Mouse (Mus musculus): ENCODE measurements at regions not wholly inside any gene's neighbourhood (a gene's known extent, or its start where the extent isn't known, plus 50 kb on each side); places are given as distances from the start of the nearest gene placed in this dataset.

GRCm38 (mm10) chr1:98171291-98171690 is 75.8 kb upstream of the Pam start:
- Histone ChIP-seq H3K36me3 (ENCODE audit: insufficient read depth, low read length) (no peaks in the 10 kb centered on the region), H3K9me3 (ENCODE audit: low read length) (no peaks in the 10 kb centered on the region), H3K27me3 (ENCODE audit: insufficient read depth, low read length) (no peaks in the 10 kb centered on the region), H3K9ac (replicated peaks; ENCODE audit: low read length) (no peak overlapping the region), H3K4me1 (ENCODE audit: insufficient read depth, low read length) (no peaks in the 10 kb centered on the region), H3K4me2 (replicated peaks; ENCODE audit: low read depth, low read length) (no peak overlapping the region), H3K4me3 (ENCODE audit: low read length) (no peak overlapping the region), H3K27ac (ENCODE audit: low read length) (no peak overlapping the region)
- WGBS = 86% methylated on average over 2 of the region's 2 CpGs
- ATAC-seq (ENCODE audit: low FRiP score, low TSS enrichment) = no peak

DNA sequence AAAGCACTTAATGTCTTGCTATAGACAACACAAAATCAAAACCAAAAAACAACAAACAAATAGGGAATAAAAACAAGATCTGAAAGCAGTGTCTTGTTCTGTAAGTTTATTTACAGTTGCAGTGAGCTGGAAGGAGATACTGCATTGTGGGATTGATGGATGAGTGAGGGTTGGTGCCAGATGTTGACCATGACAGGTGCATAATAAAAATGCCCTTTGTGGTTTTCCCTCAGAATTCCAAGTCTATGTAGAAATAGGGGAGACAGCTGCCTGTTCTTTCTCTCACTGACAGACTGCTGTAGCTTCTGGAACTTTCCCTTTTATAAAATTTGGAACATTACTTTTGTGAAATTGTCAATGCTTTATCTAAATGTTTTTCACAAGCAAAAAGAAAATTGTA is 73.9 kb upstream of the Pam start:
- Histone ChIP-seq H3K27me3 (ENCODE audit: insufficient read depth, low read length) (no peaks in the 10 kb centered on the region), H3K4me3 (ENCODE audit: low read length) (no peak overlapping the region), H3K4me1 (ENCODE audit: insufficient read depth, low read length) (no peaks in the 10 kb centered on the region), H3K9me3 (ENCODE audit: low read length) (no peaks in the 10 kb centered on the region), H3K27ac (ENCODE audit: low read length) (no peak overlapping the region), H3K4me2 (replicated peaks; ENCODE audit: low read depth, low read length) (no peak overlapping the region), H3K36me3 (ENCODE audit: insufficient read depth, low read length) (no peaks in the 10 kb centered on the region), H3K9ac (replicated peaks; ENCODE audit: low read length) (no peak overlapping the region)
- ATAC-seq (ENCODE audit: low FRiP score, low TSS enrichment) = no peak

DNA sequence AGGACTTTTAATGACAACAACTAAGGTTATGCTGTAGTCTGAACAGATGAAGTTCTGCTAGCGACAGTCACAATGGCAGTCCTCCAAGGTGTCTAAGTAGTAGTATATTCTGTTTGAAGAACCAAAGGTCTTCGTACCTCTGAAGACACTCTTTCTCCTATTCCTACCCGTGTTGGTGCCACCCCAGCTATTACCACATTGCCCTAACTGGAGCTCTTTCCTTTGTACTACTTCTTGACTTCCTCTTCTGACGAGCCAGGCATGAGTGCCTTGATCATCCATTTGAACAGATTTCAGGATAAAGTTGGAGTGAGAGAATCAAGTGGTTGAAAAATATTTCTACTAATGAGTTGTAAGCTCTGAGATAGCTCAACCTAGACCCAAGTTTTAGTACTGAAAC is 72.4 kb upstream of the Pam start:
- ATAC-seq (ENCODE audit: low FRiP score, low TSS enrichment) = no peak
- no peak overlapping the region for H3K4me2 ChIP-seq (replicated peaks; ENCODE audit: low read depth, low read length)
- no peaks in the 10 kb centered on the region for H3K4me1 ChIP-seq (ENCODE audit: insufficient read depth, low read length)
- H3K9me3 ChIP-seq (ENCODE audit: low read length) = no peaks in the 10 kb centered on the region
- no peak overlapping the region for H3K4me3 ChIP-seq (ENCODE audit: low read length)
- no peaks in the 10 kb centered on the region for H3K36me3 ChIP-seq (ENCODE audit: insufficient read depth, low read length)
- no peak overlapping the region for H3K27ac ChIP-seq (ENCODE audit: low read length)
- 82% methylated on average over 4 of the region's 4 CpGs for WGBS
- H3K9ac ChIP-seq (replicated peaks; ENCODE audit: low read length) = no peak overlapping the region
- H3K27me3 ChIP-seq (ENCODE audit: insufficient read depth, low read length) = no peaks in the 10 kb centered on the region

DNA sequence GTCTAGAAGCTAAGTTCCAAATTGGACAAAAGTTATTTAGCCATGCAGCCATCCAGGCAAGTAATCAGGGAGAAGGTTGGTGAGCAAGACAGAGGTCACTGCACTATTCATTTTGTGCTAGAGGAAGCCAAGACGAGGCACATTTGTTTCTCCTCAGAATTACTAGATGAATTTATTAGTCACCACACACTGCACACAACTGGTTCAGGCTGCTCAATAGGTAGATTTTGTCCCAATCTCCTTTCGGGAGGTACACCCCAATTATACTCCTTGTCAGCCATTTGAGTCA is 67.1 kb upstream of the Pam start:
- no peak overlapping the region for H3K4me2 ChIP-seq (replicated peaks; ENCODE audit: low read depth, low read length)
- no peaks in the 10 kb centered on the region for H3K9me3 ChIP-seq (ENCODE audit: low read length)

DNA sequence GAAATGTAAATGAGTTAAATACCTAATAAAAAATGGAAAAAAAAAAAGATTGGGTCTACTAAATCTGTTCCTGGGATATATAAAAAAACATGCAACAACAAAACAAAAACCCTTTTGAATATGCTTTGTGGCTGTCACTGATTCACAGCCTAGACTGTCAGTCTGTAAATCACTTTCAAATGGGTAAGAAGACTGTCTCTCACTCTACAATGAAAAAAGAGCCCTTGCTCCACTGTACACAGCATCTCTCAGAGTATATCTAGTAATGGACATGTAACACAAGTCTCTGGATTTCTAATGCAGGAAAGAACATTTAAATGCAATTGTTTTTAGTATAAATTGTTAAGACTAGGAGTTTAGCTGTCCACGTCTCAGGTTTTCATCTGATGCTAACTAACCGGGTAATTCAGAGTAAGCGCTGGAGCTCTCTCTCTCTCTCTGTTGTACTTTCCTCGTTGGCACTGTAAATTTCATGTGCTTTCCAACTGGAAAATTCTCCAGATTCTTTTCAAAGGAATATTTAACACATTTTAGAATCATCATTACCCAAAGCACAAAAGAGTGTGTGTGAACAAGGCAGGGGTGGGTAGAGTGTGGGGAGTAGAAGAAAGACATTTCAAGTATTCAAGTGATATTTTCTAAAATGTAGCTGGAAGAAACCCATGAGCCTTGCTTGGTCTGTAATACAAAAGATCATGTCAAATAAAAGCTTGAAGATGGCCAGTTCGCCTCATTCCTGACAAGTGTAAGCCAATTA is 66.6 kb upstream of the Pam start:
- no peak overlapping the region for H3K9ac ChIP-seq (replicated peaks; ENCODE audit: low read length)
- no peak overlapping the region for H3K4me3 ChIP-seq (ENCODE audit: low read length)
- no peaks in the 10 kb centered on the region for H3K27me3 ChIP-seq (ENCODE audit: insufficient read depth, low read length)
- 78% methylated on average over 5 of the region's 5 CpGs for WGBS
- no peak for ATAC-seq (ENCODE audit: low FRiP score, low TSS enrichment)
- H3K36me3 ChIP-seq (ENCODE audit: insufficient read depth, low read length) = no peaks in the 10 kb centered on the region
- no peaks in the 10 kb centered on the region for H3K4me1 ChIP-seq (ENCODE audit: insufficient read depth, low read length)
- H3K9me3 ChIP-seq (ENCODE audit: low read length) = no peaks in the 10 kb centered on the region
- H3K4me2 ChIP-seq (replicated peaks; ENCODE audit: low read depth, low read length) = no peak overlapping the region
- H3K27ac ChIP-seq (ENCODE audit: low read length) = no peak overlapping the region

More for the DNA sequence above, 67.1 kb upstream of the Pam start:
- Histone ChIP-seq H3K36me3 (ENCODE audit: insufficient read depth, low read length) (no peaks in the 10 kb centered on the region), H3K9ac (replicated peaks; ENCODE audit: low read length) (no peak overlapping the region), H3K27ac (ENCODE audit: low read length) (no peak overlapping the region), H3K4me1 (ENCODE audit: insufficient read depth, low read length) (no peaks in the 10 kb centered on the region), H3K27me3 (ENCODE audit: insufficient read depth, low read length) (no peaks in the 10 kb centered on the region), H3K4me3 (ENCODE audit: low read length) (no peak overlapping the region)
- 37% methylated on average over 2 of the region's 2 CpGs for WGBS
- ATAC-seq (ENCODE audit: low FRiP score, low TSS enrichment) = no peak

DNA sequence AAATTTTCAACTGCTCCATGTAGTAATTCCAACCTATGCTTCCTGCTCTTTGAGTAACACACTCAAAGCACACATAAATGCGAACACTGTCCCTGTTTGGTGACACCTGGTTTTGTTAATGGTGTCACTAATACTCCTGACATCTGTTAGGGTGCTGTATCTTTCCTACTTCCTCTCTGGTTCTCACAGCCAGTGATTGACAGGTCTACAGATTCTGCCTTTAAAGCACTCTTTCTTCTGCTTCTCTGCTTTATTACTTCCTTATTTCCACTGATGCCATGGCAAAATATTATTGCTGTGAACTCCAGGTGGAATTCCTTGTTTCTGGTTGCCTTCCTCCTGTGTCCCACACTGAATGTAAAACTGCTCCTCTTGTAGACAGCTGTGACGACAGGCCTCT is 63.5 kb upstream of the Pam start:
- Histone ChIP-seq H3K27me3 (ENCODE audit: insufficient read depth, low read length) (no peaks in the 10 kb centered on the region), H3K9me3 (ENCODE audit: low read length) (no peaks in the 10 kb centered on the region), H3K4me3 (ENCODE audit: low read length) (no peak overlapping the region), H3K4me1 (ENCODE audit: insufficient read depth, low read length) (no peaks in the 10 kb centered on the region), H3K36me3 (ENCODE audit: insufficient read depth, low read length) (no peaks in the 10 kb centered on the region), H3K27ac (ENCODE audit: low read length) (no peak overlapping the region), H3K4me2 (replicated peaks; ENCODE audit: low read depth, low read length) (no peak overlapping the region), H3K9ac (replicated peaks; ENCODE audit: low read length) (no peak overlapping the region)
- ATAC-seq (ENCODE audit: low FRiP score, low TSS enrichment) = no peak
- WGBS = 90% methylated on average over 2 of the region's 2 CpGs

DNA sequence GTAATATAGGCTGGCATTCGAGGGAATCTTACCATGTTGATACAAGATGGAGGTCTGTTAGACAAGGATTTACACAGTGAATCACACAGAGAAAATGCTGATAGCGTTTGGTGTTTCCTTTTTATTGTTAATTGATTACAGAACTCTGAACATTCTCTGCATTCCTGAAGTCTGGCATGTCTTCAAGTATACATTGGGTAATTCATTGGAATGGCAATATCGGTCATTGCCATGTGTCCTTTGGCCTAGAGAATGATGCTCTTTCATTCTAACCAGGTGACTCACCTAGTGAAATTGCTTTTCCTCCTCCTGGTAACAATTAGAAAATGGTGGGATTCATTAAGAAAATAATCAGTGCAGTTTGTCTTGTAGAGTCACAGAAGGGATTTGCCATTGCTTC is 51.9 kb upstream of the Pam start:
- no peaks in the 10 kb centered on the region for H3K36me3 ChIP-seq (ENCODE audit: insufficient read depth, low read length)
- peaks cover 3% of the 10 kb centered on the region; the same call in 1 of the 2 replicates for H3K9me3 ChIP-seq (ENCODE audit: low read length)
- H3K4me3 ChIP-seq (ENCODE audit: low read length) = no peak overlapping the region
- 80% methylated on average over 3 of the region's 3 CpGs for WGBS
- H3K4me1 ChIP-seq (ENCODE audit: insufficient read depth, low read length) = no peaks in the 10 kb centered on the region
- H3K27ac ChIP-seq (ENCODE audit: low read length) = no peak overlapping the region
- no peak for ATAC-seq (ENCODE audit: low FRiP score, low TSS enrichment)
- H3K9ac ChIP-seq (replicated peaks; ENCODE audit: low read length) = no peak overlapping the region
- H3K4me2 ChIP-seq (replicated peaks; ENCODE audit: low read depth, low read length) = no peak overlapping the region
- H3K27me3 ChIP-seq (ENCODE audit: insufficient read depth, low read length) = no peaks in the 10 kb centered on the region

All from kidney, embryonic 16.5 days (tissue).